Comparison of ENCODE assay signal across 8 mouse cellular contexts in the genomic region with DNA sequence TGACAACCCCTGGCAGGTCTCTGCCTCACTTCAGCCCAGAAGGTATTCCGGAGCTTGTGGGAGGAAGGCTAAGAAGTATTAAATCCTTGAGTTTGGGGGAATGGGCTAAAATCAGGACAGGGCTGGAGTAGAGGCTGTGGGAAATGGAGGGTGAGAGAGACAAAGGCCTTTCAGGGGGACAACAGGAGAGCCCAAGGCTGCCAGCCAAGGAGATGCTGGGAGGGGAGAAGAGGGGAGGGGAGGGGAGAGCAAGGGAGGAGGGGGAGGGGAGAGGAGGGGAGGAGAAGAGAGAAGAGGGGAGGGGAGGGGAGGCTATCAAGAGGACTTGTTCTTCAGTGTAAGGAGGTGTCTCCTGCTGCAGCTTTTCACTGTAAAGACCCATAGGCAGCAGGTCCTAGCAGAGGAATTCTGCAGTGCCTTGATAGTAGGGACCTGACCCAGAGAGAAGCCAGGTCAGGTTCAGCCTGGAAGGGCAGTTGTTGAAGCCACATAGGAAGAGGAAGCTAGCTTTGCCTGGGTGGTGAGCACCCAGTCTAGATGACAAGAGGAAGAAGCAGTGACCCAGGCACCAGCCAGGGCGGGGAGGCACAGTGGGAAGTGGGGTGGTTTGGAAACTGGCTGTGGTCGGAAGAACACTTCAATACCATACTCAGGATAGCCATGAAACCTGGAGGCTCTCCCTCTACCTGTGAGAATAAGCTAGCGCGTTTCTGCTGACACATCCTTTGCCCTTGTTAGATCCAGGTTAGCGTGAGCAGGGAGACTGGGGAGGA. TPM values are rescaled to one million over a fixed set of nuclear protein-coding genes. Genes with fewer than 3 reads are reported as not detected.
DNase-seq lines count a peak whose midpoint lies in the region; ATAC-seq and TF ChIP-seq lines count a peak whose summit lies in the region.
"Had no signal": no experiment of that assay in that cellular context is flagged by ENCODE, and none has a peak within 500 bp of the region (broad histone marks: within the 10 kb centered on the region; RNA-seq: fewer than 3 reads in every experiment).

No protein-coding gene starts in this region.

- 80% methylated on average over 6 of the region's 6 CpGs for WGBS in midbrain, embryonic 11.5 days
- 78% methylated on average over 6 of the region's 6 CpGs for WGBS in midbrain, embryonic 15.5 days
- 84% methylated on average over 6 of the region's 6 CpGs for WGBS in forebrain, embryonic 11.5 days
- WGBS in liver, postnatal 0 days (ENCODE audit: insufficient replicate concordance): 57% methylated on average over 6 of the region's 6 CpGs

- no peak for TF ChIP-seq EP300 in liver, postnatal 0 days (IDR thresholded peaks at IDR 0.05; ENCODE audit: low read depth)

- H3K4me3 ChIP-seq in midbrain, embryonic 11.5 days (ENCODE audit: low read depth, low read length): no peak overlapping the region
- H3K4me3 ChIP-seq in midbrain, embryonic 15.5 days: no peak overlapping the region
- H3K4me3 ChIP-seq in forebrain, embryonic 11.5 days (ENCODE audit: low read depth, low read length): no peak overlapping the region
- H3K4me3 ChIP-seq in liver, postnatal 0 days (ENCODE audit: low read depth, low read length): no peak overlapping the region

- intact Hi-C loops in left cerebral cortex, postnatal 10 days (cut with DNase I): no loop called here

- no peaks in the 10 kb centered on the region for H3K9me3 ChIP-seq in midbrain, embryonic 11.5 days (ENCODE audit: control insufficient read depth, low read length)
- no peaks in the 10 kb centered on the region for H3K9me3 ChIP-seq in midbrain, embryonic 15.5 days
- no peaks in the 10 kb centered on the region for H3K9me3 ChIP-seq in forebrain, embryonic 11.5 days (ENCODE audit: control insufficient read depth, low read length)
- H3K9me3 ChIP-seq in liver, postnatal 0 days (ENCODE audit: low read length): no peaks in the 10 kb centered on the region

- no peak overlapping the region for H3K9ac ChIP-seq in midbrain, embryonic 11.5 days (ENCODE audit: low read length)
- H3K9ac ChIP-seq in midbrain, embryonic 15.5 days: no peak overlapping the region
- H3K9ac ChIP-seq in forebrain, embryonic 11.5 days (ENCODE audit: low read length): peak overlapping the region; percentile 37; the same call in 1 of the 2 replicates
- no peak overlapping the region for H3K9ac ChIP-seq in liver, postnatal 0 days (replicated peaks)

- H3K36me3 ChIP-seq in midbrain, embryonic 11.5 days (ENCODE audit: control insufficient read depth, insufficient read depth, low read length): peaks cover 4% of the 10 kb centered on the region
- no peaks in the 10 kb centered on the region for H3K36me3 ChIP-seq in midbrain, embryonic 15.5 days (replicated peaks)
- no peaks in the 10 kb centered on the region; the same call in 1 of the 2 replicates for H3K36me3 ChIP-seq in forebrain, embryonic 11.5 days (ENCODE audit: control insufficient read depth, insufficient read depth, low read length)
- H3K36me3 ChIP-seq in liver, postnatal 0 days (replicated peaks; ENCODE audit: insufficient read depth, low read length): no peaks in the 10 kb centered on the region; the same call in 1 of the 2 replicates

- H3K4me2 ChIP-seq in midbrain, embryonic 11.5 days: peak overlapping the region; percentile 0; the same call in 1 of the 2 replicates
- H3K4me2 ChIP-seq in midbrain, embryonic 15.5 days: no peak overlapping the region
- peak overlapping the region; percentile 8; the same call in 1 of the 2 replicates for H3K4me2 ChIP-seq in forebrain, embryonic 11.5 days (ENCODE audit: low read depth, low read length, severe bottlenecking)
- 0 out of 2 replicates have a peak overlapping the region, but pooled peaks have one; percentile 19 for H3K4me2 ChIP-seq in liver, postnatal 0 days (ENCODE audit: low read depth, low read length)

- ATAC-seq in midbrain, embryonic 11.5 days (ENCODE audit: low FRiP score): 0 out of 2 replicates have a peak, but pooled peaks have one; percentile 23
- no peak for ATAC-seq in midbrain, embryonic 15.5 days (replicated peaks)
- ATAC-seq in forebrain, embryonic 11.5 days (replicated peaks; ENCODE audit: low FRiP score): peak; percentile 51; the same call in 1 of the 2 replicates
- ATAC-seq in liver, postnatal 0 days: no peak

- H3K27me3 ChIP-seq in midbrain, embryonic 11.5 days (ENCODE audit: control insufficient read depth, insufficient read depth, low read length): no peaks in the 10 kb centered on the region
- H3K27me3 ChIP-seq in midbrain, embryonic 15.5 days (replicated peaks): no peaks in the 10 kb centered on the region
- H3K27me3 ChIP-seq in forebrain, embryonic 11.5 days (ENCODE audit: control insufficient read depth, insufficient read depth, low read length): no peaks in the 10 kb centered on the region
- H3K27me3 ChIP-seq in liver, postnatal 0 days (ENCODE audit: insufficient read depth, low read length): no peaks in the 10 kb centered on the region

- H3K4me1 ChIP-seq in midbrain, embryonic 11.5 days (ENCODE audit: control insufficient read depth, insufficient read depth, low read length): peaks cover 38% of the 10 kb centered on the region
- H3K4me1 ChIP-seq in midbrain, embryonic 15.5 days: peaks cover 37% of the 10 kb centered on the region
- H3K4me1 ChIP-seq in forebrain, embryonic 11.5 days (replicated peaks; ENCODE audit: control insufficient read depth, insufficient read depth, low read length): peaks cover 27% of the 10 kb centered on the region
- peaks cover 49% of the 10 kb centered on the region for H3K4me1 ChIP-seq in liver, postnatal 0 days (ENCODE audit: insufficient read depth)

- no peak for DNase-seq in midbrain, embryonic 11.5 days (ENCODE audit: low spot score, missing footprints)
- no peak for DNase-seq in forebrain, embryonic 11.5 days (ENCODE audit: low spot score)
- peak; percentile 64 for DNase-seq in liver, postnatal 0 days
- peak; percentile 34 for DNase-seq in thymus, postnatal 25 days
- no peak for DNase-seq in left cerebral cortex, postnatal 10 days (ENCODE audit: extremely low spot score in 1 of 2, low spot score in 2 of 2)
- no peak for DNase-seq in ovary, postnatal 10 days (ENCODE audit: low spot score)
- DNase-seq: kidney, postnatal 14 days had no signal

- peak overlapping the region; percentile 4; the same call in 1 of the 2 replicates for H3K27ac ChIP-seq in midbrain, embryonic 11.5 days (ENCODE audit: low read depth, low read length)
- no peak overlapping the region; the same call in 1 of the 2 replicates for H3K27ac ChIP-seq in midbrain, embryonic 15.5 days
- no peak overlapping the region; the same call in 1 of the 2 replicates for H3K27ac ChIP-seq in forebrain, embryonic 11.5 days (ENCODE audit: low read depth, low read length)
- peak overlapping the region; percentile 39; the same call in 1 of the 2 replicates for H3K27ac ChIP-seq in liver, postnatal 0 days (ENCODE audit: low read depth)

- TF ChIP-seq CTCF in liver, postnatal 0 days (IDR thresholded peaks at IDR 0.05; ENCODE audit: low read depth): no peak

RNA-seq across cellular contexts. Expression of a gene that starts 7.0 kb away (rescaled TPM):
- 39.5 and 40.7 TPM in 2 replicates for polyA plus RNA-seq in midbrain, embryonic 11.5 days (2014; fragmentation: Nextera tagmentation; extraction: Ambion mirVana)
- 14.2 and 14.5 TPM in 2 replicates for polyA plus RNA-seq in midbrain, embryonic 15.5 days (2015; fragmentation: Nextera tagmentation; extraction: Ambion mirVana)
- 39.8 and 43.9 TPM in 2 replicates for polyA plus RNA-seq in forebrain, embryonic 11.5 days (2014; fragmentation: Nextera tagmentation; extraction: Ambion mirVana)
- polyA plus RNA-seq in liver, postnatal 0 days (2015; fragmentation: Nextera tagmentation; extraction: Ambion mirVana): 4.4 and 4.7 TPM in 2 replicates
- total RNA-seq in left cerebral cortex, postnatal 10 days (2021): 10 to 100 TPM; 27.5 to 28.1 TPM

Comparison
In these comparisons a context has a peak if more than half of its experiments do, and no peak if none do; other contexts are left out.
1. ATAC-seq: peak in midbrain, embryonic 11.5 days (single experiment) and forebrain, embryonic 11.5 days (single experiment); none in midbrain, embryonic 15.5 days (single experiment) and liver, postnatal 0 days (single experiment).
2. H3K27ac ChIP-seq: peak in midbrain, embryonic 11.5 days (single experiment) and liver, postnatal 0 days (single experiment); none in midbrain, embryonic 15.5 days (single experiment) and forebrain, embryonic 11.5 days (single experiment).
3. DNase-seq: peak in liver, postnatal 0 days (single experiment) and thymus, postnatal 25 days (single experiment); none in midbrain, embryonic 11.5 days (single experiment), forebrain, embryonic 11.5 days (single experiment), left cerebral cortex, postnatal 10 days (0 of 2) and ovary, postnatal 10 days (single experiment).